In genomic region chr2:155073978-155074765, GRCm38 (mm10) we compare ENCODE assay signal across 8 mouse cellular contexts. TPM values are rescaled to one million over a fixed set of nuclear protein-coding genes. Genes with fewer than 3 reads are reported as not detected.
DNase-seq lines count a peak whose midpoint lies in the region; ATAC-seq and TF ChIP-seq lines count a peak whose summit lies in the region.

TSS of gene Ahcy (minus strand) at chr2:155074497.

- H3K36me3 ChIP-seq in heart, embryonic 11.5 days (ENCODE audit: control insufficient read depth, insufficient read depth, low read length): no peaks in the 10 kb centered on the region
- no peaks in the 10 kb centered on the region for H3K36me3 ChIP-seq in kidney, embryonic 16.5 days (ENCODE audit: insufficient read depth, low read length)
- peaks cover 25% of the 10 kb centered on the region for H3K36me3 ChIP-seq in liver, adult 2 months (ENCODE audit: control insufficient read depth, insufficient read depth, low read length)
- no peaks in the 10 kb centered on the region for H3K36me3 ChIP-seq in myocyte (ENCODE audit: control insufficient read depth, insufficient read depth)
- no peaks in the 10 kb centered on the region for H3K36me3 ChIP-seq in splenic B cell, adult 2 months (ENCODE audit: control insufficient read depth, insufficient read depth, low read length, poor library complexity, severe bottlenecking)

- peak within 1 kb of the TSS; percentile 72 for H3K27ac ChIP-seq in heart, embryonic 11.5 days (ENCODE audit: low read depth, low read length)
- H3K27ac ChIP-seq in kidney, embryonic 16.5 days (ENCODE audit: low read length): peak within 1 kb of the TSS; percentile 83
- H3K27ac ChIP-seq in liver, adult 2 months (replicated peaks; ENCODE audit: insufficient read depth, low read depth, low read length): peak within 1 kb of the TSS; percentile 98

- peak within 1 kb of the TSS; percentile 77 for H3K4me2 ChIP-seq in heart, embryonic 11.5 days
- H3K4me2 ChIP-seq in kidney, embryonic 16.5 days (replicated peaks; ENCODE audit: low read depth, low read length): peak within 1 kb of the TSS; percentile 76
- H3K4me2 ChIP-seq in myocyte (ENCODE audit: low read depth): peak within 1 kb of the TSS; percentile 96

- TF ChIP-seq CTCF in liver, adult 2 months (IDR thresholded peaks at IDR 0.05; ENCODE audit: low read depth, low read length): no peak

- peak; percentile 94 for ATAC-seq in erythroblast, adult 5-6 weeks (replicated peaks; ENCODE audit: low FRiP score, poor library complexity, severe bottlenecking)
- ATAC-seq in heart, embryonic 11.5 days (replicated peaks; ENCODE audit: insufficient number of reproducible peaks, low FRiP score, low TSS enrichment): peak; percentile 89
- peak; percentile 96 for ATAC-seq in kidney, embryonic 16.5 days (ENCODE audit: low FRiP score, low TSS enrichment)

- no peaks in the 10 kb centered on the region for H3K27me3 ChIP-seq in heart, embryonic 11.5 days (ENCODE audit: control insufficient read depth, insufficient read depth, low read length)
- H3K27me3 ChIP-seq in kidney, embryonic 16.5 days (ENCODE audit: insufficient read depth, low read length): no peaks in the 10 kb centered on the region
- no peaks in the 10 kb centered on the region for H3K27me3 ChIP-seq in liver, adult 2 months (ENCODE audit: control insufficient read depth, insufficient read depth, low read length)
- no peaks in the 10 kb centered on the region for H3K27me3 ChIP-seq in myocyte (ENCODE audit: control insufficient read depth, insufficient read depth, insufficient read length)
- no peaks in the 10 kb centered on the region for H3K27me3 ChIP-seq in splenic B cell, adult 2 months (ENCODE audit: control insufficient read depth, insufficient read depth, low read length, poor library complexity, severe bottlenecking)

- H3K4me1 ChIP-seq in heart, embryonic 11.5 days (ENCODE audit: control insufficient read depth, insufficient read depth, low read length): peaks cover 12% of the 10 kb centered on the region
- peaks cover 19% of the 10 kb centered on the region for H3K4me1 ChIP-seq in kidney, embryonic 16.5 days (ENCODE audit: insufficient read depth, low read length)
- peaks cover 14% of the 10 kb centered on the region for H3K4me1 ChIP-seq in liver, adult 2 months (ENCODE audit: control insufficient read depth, insufficient read depth, low read length)

- DNase-seq in B cell, adult 2 months: peak; percentile 91 to 92
- DNase-seq in brain, adult 2 months (ENCODE audit: low read depth, low spot score): peak; percentile 96
- DNase-seq in liver, adult 2 months (ENCODE audit: extremely low read depth, low read depth, low spot score): peak; percentile 97
- peak; percentile 89 for DNase-seq in splenic B cell, adult 2 months (ENCODE audit: low read depth, low spot score)

- H3K4me3 ChIP-seq in heart, embryonic 11.5 days (ENCODE audit: low read depth, low read length): peak within 1 kb of the TSS; percentile 74
- peak within 1 kb of the TSS; percentile 78 for H3K4me3 ChIP-seq in kidney, embryonic 16.5 days (ENCODE audit: low read length)
- H3K4me3 ChIP-seq in liver, adult 2 months (ENCODE audit: insufficient read depth, low read depth, low read length): peak within 1 kb of the TSS; percentile 96
- peak within 1 kb of the TSS; percentile 53 for H3K4me3 ChIP-seq in myocyte

- no peaks in the 10 kb centered on the region for H3K9me3 ChIP-seq in heart, embryonic 11.5 days (replicated peaks; ENCODE audit: control insufficient read depth, low read length)
- no peaks in the 10 kb centered on the region for H3K9me3 ChIP-seq in kidney, embryonic 16.5 days (ENCODE audit: low read length)

- peaks cover 33% of the 10 kb centered on the region for H3K79me2 ChIP-seq in liver, adult 2 months (ENCODE audit: control insufficient read depth, insufficient read depth, low read length)
- H3K79me2 ChIP-seq in myocyte (ENCODE audit: control insufficient read depth, insufficient read depth): peaks cover 43% of the 10 kb centered on the region

- TF ChIP-seq POLR2A in liver, adult 2 months (IDR thresholded peaks at IDR 0.05; ENCODE audit: extremely low read depth, insufficient read depth, low read length): peak; percentile 93
- TF ChIP-seq POLR2A in myocyte (IDR thresholded peaks at IDR 0.05; ENCODE audit: insufficient read length, low read depth): peak; percentile 56

- peak within 1 kb of the TSS; percentile 91 for H3K9ac ChIP-seq in heart, embryonic 11.5 days (ENCODE audit: low read depth, low read length)
- H3K9ac ChIP-seq in kidney, embryonic 16.5 days (replicated peaks; ENCODE audit: low read length): peak within 1 kb of the TSS; percentile 90
- peak within 1 kb of the TSS; percentile 90 for H3K9ac ChIP-seq in liver, adult 2 months (ENCODE audit: low read depth, low read length)

- H3ac ChIP-seq in myocyte (ENCODE audit: control insufficient read depth, insufficient read length): peak within 1 kb of the TSS; percentile 73

- WGBS in heart, embryonic 11.5 days (ENCODE audit: insufficient replicate concordance): under 1% methylated on average over 55 of the region's 56 CpGs
- under 1% methylated on average over 56 of the region's 56 CpGs for WGBS in kidney, embryonic 16.5 days
- under 1% methylated on average over 56 of the region's 56 CpGs for WGBS in liver, adult 2 months

TF ChIP-seq in myocyte, 11 proteins besides CTCF, POLR2A, EP300 and RAD21:
- TF ChIP-seq MYOD1 (IDR thresholded peaks at IDR 0.05; ENCODE audit: control insufficient read depth in 1 of 3, insufficient read length in 2 of 3, low read depth in 2 of 3) (peak in 1 of 3 experiments; percentile 4), TCF12 (IDR thresholded peaks at IDR 0.05; ENCODE audit: insufficient read depth, poor library complexity, severe bottlenecking) (no peak), MAX (IDR thresholded peaks at IDR 0.05; ENCODE audit: low read depth) (no peak), E2F4 (IDR thresholded peaks at IDR 0.05; ENCODE audit: insufficient read depth) (peak; percentile 56), MYOG (IDR thresholded peaks at IDR 0.05; ENCODE audit: control insufficient read depth in 1 of 3, insufficient read depth in 1 of 3, insufficient read length in 2 of 3, low read depth in 2 of 3) (peak in 1 of 3 experiments; percentile 33), SRF (IDR thresholded peaks at IDR 0.05; ENCODE audit: control insufficient read depth, insufficient read length, low read depth) (no peak), TCF3 (IDR thresholded peaks at IDR 0.05; ENCODE audit: insufficient read length, low read depth) (no peak), POLR2AphosphoS2 (IDR thresholded peaks at IDR 0.05; ENCODE audit: insufficient read length, low read depth) (peak; percentile 45), USF1 (IDR thresholded peaks at IDR 0.05; ENCODE audit: low read depth) (no peak), REST (IDR thresholded peaks at IDR 0.05; ENCODE audit: insufficient read depth, insufficient read length) (no peak), CEBPB (IDR thresholded peaks at IDR 0.05; ENCODE audit: insufficient read depth, poor library complexity, severe bottlenecking) (no peak)

RNA-seq across cellular contexts. Expression of gene Ahcy, which starts in this region (rescaled TPM):
- total RNA-seq in erythroblast, adult 5-6 weeks (2015; ENCODE audit: low replicate concordance): 19.2 and 24.2 TPM in 2 replicates
- 10.6 and 10.9 TPM in 2 replicates for total RNA-seq in erythroblast, adult 5-6 weeks (2017; ENCODE audit: low replicate concordance)
- polyA plus RNA-seq in heart, embryonic 11.5 days (2014; fragmentation: Nextera tagmentation; extraction: Ambion mirVana): 59.0 and 59.8 TPM in 2 replicates
- polyA plus RNA-seq in kidney, embryonic 16.5 days (2015; fragmentation: Nextera tagmentation; extraction: Ambion mirVana): 79.2 and 82.7 TPM in 2 replicates
- 1,859 and 1,996 TPM in 2 replicates for total RNA-seq in liver, adult 2 months (2014; rRNA removed)
- polyA plus RNA-seq in liver, adult 2 months (2012; rRNA removed): 1,364 and 1,580 TPM in 2 replicates
- 39.7 TPM for polyA plus RNA-seq in myocyte (2012; fragmentation: generic; extraction: Trizol)

Comparison
In these comparisons a context has a peak if more than half of its experiments do, and no peak if none do; other contexts are left out.
1. Peak in every context shown above with its lines: DNase-seq, ATAC-seq, H3K4me3 ChIP-seq and H3K27ac ChIP-seq.
2. RNA of gene Ahcy (total RNA-seq): 1,859 to 1,996 TPM in liver, adult 2 months; 10.6 to 24.2 TPM in erythroblast, adult 5-6 weeks; every median in the first group is over 10 times any median in the second.
3. RNA of gene Ahcy (polyA plus RNA-seq): 1,364 to 1,580 TPM in liver, adult 2 months; 79.2 to 82.7 TPM in kidney, embryonic 16.5 days, 59.0 to 59.8 TPM in heart, embryonic 11.5 days and 39.7 TPM in myocyte (single experiment); every median in the first group is over 10 times any median in the second.